Mouse (Mus musculus): ENCODE data around the gene Jagn1.

GRCm38 (mm10) chr6:113433661-113434060 lies 8.7 kb upstream of the Jagn1 start:
- TF ChIP-seq POLR2A (IDR thresholded peaks at IDR 0.05; ENCODE audit: control insufficient read depth, extremely low read depth, insufficient read depth, low read length, poor library complexity): no peak
- TF ChIP-seq CTCF (IDR thresholded peaks at IDR 0.05; ENCODE audit: borderline replicate concordance, control insufficient read depth, extremely low read depth, insufficient read depth, low read length, poor library complexity): no peak
